Mouse (Mus musculus): ENCODE data around the gene Slc25a12. TPM values are rescaled to one million over a fixed set of nuclear protein-coding genes. Genes with fewer than 3 reads are reported as not detected.

Slc25a12 gene
- polyA plus RNA-seq, 1 experiment from 2014 or later, result 46.4 TPM

DNA sequence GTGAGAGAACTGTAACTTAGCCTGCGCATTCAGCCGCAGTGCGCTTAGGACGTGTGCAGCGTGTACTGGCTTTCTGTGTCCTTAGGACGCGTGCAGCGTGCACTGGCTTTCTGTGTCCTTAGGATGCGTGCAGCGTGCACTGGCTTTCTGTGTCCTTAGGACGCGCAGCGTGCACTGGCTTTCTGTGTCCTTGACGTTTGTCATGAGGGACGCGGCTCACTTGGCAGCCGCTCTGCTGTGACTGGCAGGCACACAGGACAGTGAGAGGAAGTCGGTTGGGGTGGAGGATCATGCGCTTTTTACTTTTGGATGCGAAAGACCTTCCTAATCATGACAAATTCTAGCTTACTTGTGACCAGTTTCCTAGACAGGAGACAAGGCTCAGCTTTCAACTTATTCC lies 103.0 kb downstream of the Slc25a12 start:
- 93% methylated on average over 20 of the region's 20 CpGs for WGBS
- no peak overlapping the region for H3K4me2 ChIP-seq (replicated peaks)
- no peak overlapping the region for H3K9ac ChIP-seq
- H3K4me1 ChIP-seq, result no peaks in the 10 kb centered on the region
- no peak overlapping the region for H3K4me3 ChIP-seq
- no peaks in the 10 kb centered on the region for H3K27me3 ChIP-seq (replicated peaks)
- no peaks in the 10 kb centered on the region for H3K9me3 ChIP-seq
- peaks cover 63% of the 10 kb centered on the region for H3K36me3 ChIP-seq
- H3K27ac ChIP-seq, result no peak overlapping the region
- no peak for ATAC-seq (ENCODE audit: low FRiP score, low read depth)

GRCm38 (mm10) chr2:71256581-71256980 lies 111.0 kb downstream of the Slc25a12 start:
- H3K4me3 ChIP-seq, result no peak overlapping the region
- H3K9me3 ChIP-seq, result no peaks in the 10 kb centered on the region
- H3K27me3 ChIP-seq (replicated peaks), result no peaks in the 10 kb centered on the region
- H3K36me3 ChIP-seq, result peaks cover 78% of the 10 kb centered on the region
- no peaks in the 10 kb centered on the region for H3K4me1 ChIP-seq
- H3K27ac ChIP-seq, result no peak overlapping the region
- no peak overlapping the region for H3K4me2 ChIP-seq (replicated peaks)
- H3K9ac ChIP-seq, result no peak overlapping the region
- 89% methylated on average over 7 of the region's 7 CpGs for WGBS
- no peak for ATAC-seq (ENCODE audit: low FRiP score, low read depth)

DNA sequence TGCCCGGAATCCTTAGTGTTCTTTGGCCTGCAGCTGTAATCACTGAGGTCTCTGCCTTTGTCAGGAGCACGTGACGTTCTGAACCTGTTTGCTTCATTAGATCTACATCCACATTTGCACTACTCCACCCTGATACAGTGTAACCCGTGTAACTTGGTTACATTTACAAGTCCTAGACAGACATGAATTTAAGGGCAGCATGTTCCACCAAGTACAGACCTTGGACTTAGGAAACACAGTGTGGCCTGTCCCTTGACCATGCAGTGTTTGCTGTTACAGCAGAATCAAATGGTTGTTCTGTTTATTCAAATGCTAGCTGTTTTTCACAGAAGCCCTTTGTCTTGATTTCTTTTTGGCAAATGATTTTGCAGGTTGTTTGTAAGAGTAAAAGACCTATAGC lies 112.7 kb downstream of the Slc25a12 start:
- Histone ChIP-seq H3K36me3 (peaks cover 82% of the 10 kb centered on the region), H3K27ac (no peak overlapping the region), H3K9ac (no peak overlapping the region), H3K27me3 (replicated peaks) (no peaks in the 10 kb centered on the region), H3K4me2 (replicated peaks) (no peak overlapping the region), H3K4me3 (no peak overlapping the region), H3K9me3 (no peaks in the 10 kb centered on the region), H3K4me1 (no peaks in the 10 kb centered on the region)
- ATAC-seq (ENCODE audit: low FRiP score, low read depth), result no peak
- 85% methylated on average over 4 of the region's 4 CpGs for WGBS

DNA sequence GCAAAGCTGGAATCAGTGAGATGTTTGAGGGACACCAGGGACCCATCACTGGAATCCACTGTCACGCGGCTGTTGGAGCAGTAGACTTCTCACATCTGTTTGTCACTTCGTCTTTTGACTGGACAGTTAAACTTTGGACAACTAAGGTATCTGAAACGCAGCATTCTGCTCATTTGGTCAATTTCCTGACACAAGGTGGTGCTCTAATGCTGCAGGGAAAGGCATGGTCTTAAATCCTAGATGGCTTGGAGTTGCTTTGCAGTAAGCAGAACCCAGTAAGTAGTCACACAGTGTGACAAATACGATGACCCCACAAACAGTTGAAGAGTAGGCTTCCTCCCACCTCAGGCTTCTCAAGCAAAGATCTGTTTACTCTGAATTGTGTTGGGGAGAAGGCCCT lies 116.7 kb downstream of the Slc25a12 start:
- Histone ChIP-seq H3K36me3 (peaks cover 64% of the 10 kb centered on the region), H3K4me3 (no peak overlapping the region), H3K9me3 (no peaks in the 10 kb centered on the region), H3K27me3 (replicated peaks) (no peaks in the 10 kb centered on the region), H3K9ac (no peak overlapping the region), H3K27ac (no peak overlapping the region), H3K4me2 (replicated peaks) (no peak overlapping the region), H3K4me1 (no peaks in the 10 kb centered on the region)
- ATAC-seq (ENCODE audit: low FRiP score, low read depth), result no peak
- whole genome bisulfite sequencing, result 81% methylated on average over 5 of the region's 5 CpGs

GRCm38 (mm10) chr2:71248071-71248470 lies 119.5 kb downstream of the Slc25a12 start:
- no peak overlapping the region for H3K27ac ChIP-seq
- peaks cover 48% of the 10 kb centered on the region for H3K36me3 ChIP-seq
- H3K4me2 ChIP-seq (replicated peaks), result no peak overlapping the region
- H3K4me3 ChIP-seq, result no peak overlapping the region
- H3K4me1 ChIP-seq, result peaks cover 4% of the 10 kb centered on the region; the same call in 1 of the 2 replicates
- H3K27me3 ChIP-seq (replicated peaks), result no peaks in the 10 kb centered on the region
- no peaks in the 10 kb centered on the region for H3K9me3 ChIP-seq
- ATAC-seq (ENCODE audit: low FRiP score, low read depth), result no peak
- WGBS, result 95% methylated on average over 3 of the region's 3 CpGs
- H3K9ac ChIP-seq, result no peak overlapping the region

GRCm38 (mm10) chr2:71246096-71246495 lies 121.5 kb downstream of the Slc25a12 start:
- Histone ChIP-seq H3K27me3 (replicated peaks) (no peaks in the 10 kb centered on the region), H3K4me1 (peaks cover 4% of the 10 kb centered on the region; the same call in 1 of the 2 replicates), H3K27ac (no peak overlapping the region), H3K4me3 (no peak overlapping the region), H3K4me2 (replicated peaks) (no peak overlapping the region), H3K9me3 (no peaks in the 10 kb centered on the region), H3K9ac (no peak overlapping the region), H3K36me3 (peaks cover 33% of the 10 kb centered on the region)
- 91% methylated on average over 5 of the region's 5 CpGs for WGBS
- no peak for ATAC-seq (ENCODE audit: low FRiP score, low read depth)

DNA sequence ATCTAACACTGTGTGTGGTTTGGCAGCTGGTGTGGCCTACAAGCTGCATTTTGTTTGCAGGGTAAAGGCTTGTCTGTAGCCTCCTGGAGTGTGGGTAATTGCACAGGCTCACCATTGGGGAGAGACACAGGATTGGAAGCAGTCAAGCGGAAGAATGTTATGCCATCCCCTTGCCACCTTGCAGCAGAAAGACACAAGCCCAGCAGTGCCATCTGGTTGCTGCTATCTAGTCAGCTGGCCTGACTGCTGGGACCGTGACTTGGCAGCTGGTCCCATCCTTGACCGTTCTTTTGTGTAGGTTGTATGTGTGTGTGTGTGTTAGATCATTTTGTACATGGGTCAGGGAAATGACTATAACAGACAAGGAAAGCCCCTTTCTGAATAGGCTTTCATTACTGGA lies 122.1 kb downstream of the Slc25a12 start:
- H3K4me3 ChIP-seq, result no peak overlapping the region
- WGBS, result 63% methylated on average over 3 of the region's 3 CpGs
- H3K9ac ChIP-seq, result no peak overlapping the region
- H3K4me2 ChIP-seq (replicated peaks), result no peak overlapping the region
- H3K36me3 ChIP-seq, result peaks cover 26% of the 10 kb centered on the region
- H3K9me3 ChIP-seq, result no peaks in the 10 kb centered on the region
- H3K4me1 ChIP-seq, result peaks cover 4% of the 10 kb centered on the region; the same call in 1 of the 2 replicates
- 0 out of 2 replicates have a peak overlapping the region, but pooled peaks have one; percentile 9 for H3K27ac ChIP-seq
- H3K27me3 ChIP-seq (replicated peaks), result no peaks in the 10 kb centered on the region
- peak; percentile 89 for ATAC-seq (ENCODE audit: low FRiP score, low read depth)

DNA sequence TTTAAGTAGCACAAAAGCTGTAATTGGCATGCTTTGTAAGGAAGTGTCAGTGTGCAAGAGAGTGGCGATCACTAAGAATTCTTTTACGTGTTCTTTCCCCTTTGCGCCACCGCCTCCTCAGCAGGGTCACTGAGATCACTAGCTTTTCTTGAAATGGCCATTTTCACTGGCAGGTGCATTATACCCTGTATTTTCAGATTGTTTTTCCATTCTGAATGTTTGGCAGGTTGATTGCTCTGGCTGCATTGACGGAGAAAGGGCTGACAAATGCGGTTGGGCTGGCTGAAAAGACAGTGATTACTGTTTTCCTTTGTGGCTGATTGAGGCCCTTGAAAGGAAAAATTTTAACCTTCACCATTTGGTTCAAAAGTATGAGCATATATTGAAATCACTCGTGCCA lies 122.7 kb downstream of the Slc25a12 start:
- no peak for ATAC-seq (ENCODE audit: low FRiP score, low read depth)
- 54% methylated on average over 7 of the region's 7 CpGs for WGBS
- H3K27ac ChIP-seq, result 0 out of 2 replicates have a peak overlapping the region, but pooled peaks have one; percentile 9

DNA sequence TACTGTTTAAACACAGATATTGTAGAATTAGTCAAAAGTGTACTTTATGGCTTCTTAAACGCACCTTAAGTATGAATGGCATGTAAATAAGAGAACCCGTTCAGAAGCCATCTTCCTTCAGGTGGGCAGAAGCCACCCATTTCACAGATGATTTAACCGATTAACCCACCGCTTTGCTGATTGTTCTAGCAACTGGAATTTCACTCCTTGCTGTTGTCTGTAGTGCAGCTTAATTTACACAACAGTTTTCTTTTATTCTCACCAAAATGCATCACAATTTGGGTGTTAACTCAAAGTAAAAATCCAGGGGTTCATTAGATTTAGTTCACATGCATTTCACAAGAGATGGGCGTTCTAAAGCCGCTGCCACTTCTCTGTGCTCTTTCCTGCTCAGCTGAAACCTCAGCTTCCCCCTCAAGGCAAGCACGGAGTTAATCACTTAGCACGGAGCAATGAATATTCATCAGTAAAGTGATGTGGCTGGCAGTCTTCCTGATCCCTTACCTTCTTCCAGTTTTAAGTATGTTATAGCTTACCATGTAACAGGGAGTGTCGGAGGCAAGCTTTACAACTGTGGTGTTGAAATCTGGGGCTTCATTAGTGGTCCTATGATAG lies 124.4 kb downstream of the Slc25a12 start:
- Histone ChIP-seq H3K4me2 (replicated peaks) (no peak overlapping the region), H3K9me3 (no peaks in the 10 kb centered on the region), H3K27ac (no peak overlapping the region), H3K27me3 (replicated peaks) (no peaks in the 10 kb centered on the region), H3K36me3 (peaks cover 17% of the 10 kb centered on the region), H3K4me1 (peaks cover 4% of the 10 kb centered on the region; the same call in 1 of the 2 replicates), H3K4me3 (no peak overlapping the region), H3K9ac (no peak overlapping the region)
- ATAC-seq (ENCODE audit: low FRiP score, low read depth), result no peak
- WGBS, result 67% methylated on average over 9 of the region's 9 CpGs

More for the DNA sequence above, 122.7 kb downstream of the Slc25a12 start:
- Histone ChIP-seq H3K36me3 (peaks cover 20% of the 10 kb centered on the region), H3K4me1 (peaks cover 4% of the 10 kb centered on the region; the same call in 1 of the 2 replicates), H3K9me3 (no peaks in the 10 kb centered on the region), H3K4me3 (no peak overlapping the region), H3K9ac (no peak overlapping the region), H3K27me3 (replicated peaks) (no peaks in the 10 kb centered on the region), H3K4me2 (replicated peaks) (no peak overlapping the region)

DNA sequence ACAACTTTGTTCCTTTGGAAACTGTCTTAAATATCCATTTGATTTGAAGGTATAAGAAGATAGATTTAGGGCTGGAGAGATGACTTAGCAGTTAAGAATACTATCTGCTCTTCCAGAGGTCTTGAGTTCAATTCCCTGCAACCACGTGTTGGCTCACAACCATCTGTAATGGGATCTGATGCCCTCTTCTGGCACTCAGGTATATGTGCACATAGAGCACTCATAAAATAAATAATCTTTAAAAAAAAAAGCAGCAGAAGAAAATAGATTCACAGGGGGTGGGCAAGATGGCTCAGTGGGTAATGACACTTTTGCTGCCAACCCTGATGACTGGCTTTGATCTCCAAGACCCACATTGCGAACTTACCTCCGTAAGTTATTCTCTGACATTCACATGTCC lies 125.4 kb downstream of the Slc25a12 start:
- Histone ChIP-seq H3K4me2 (replicated peaks) (no peak overlapping the region), H3K9me3 (no peaks in the 10 kb centered on the region), H3K27ac (no peak overlapping the region), H3K36me3 (peaks cover 18% of the 10 kb centered on the region), H3K9ac (no peak overlapping the region), H3K27me3 (replicated peaks) (no peaks in the 10 kb centered on the region), H3K4me3 (no peak overlapping the region), H3K4me1 (peaks cover 4% of the 10 kb centered on the region; the same call in 1 of the 2 replicates)
- ATAC-seq (ENCODE audit: low FRiP score, low read depth), result no peak
- 92% methylated on average over 3 of the region's 3 CpGs for WGBS

DNA sequence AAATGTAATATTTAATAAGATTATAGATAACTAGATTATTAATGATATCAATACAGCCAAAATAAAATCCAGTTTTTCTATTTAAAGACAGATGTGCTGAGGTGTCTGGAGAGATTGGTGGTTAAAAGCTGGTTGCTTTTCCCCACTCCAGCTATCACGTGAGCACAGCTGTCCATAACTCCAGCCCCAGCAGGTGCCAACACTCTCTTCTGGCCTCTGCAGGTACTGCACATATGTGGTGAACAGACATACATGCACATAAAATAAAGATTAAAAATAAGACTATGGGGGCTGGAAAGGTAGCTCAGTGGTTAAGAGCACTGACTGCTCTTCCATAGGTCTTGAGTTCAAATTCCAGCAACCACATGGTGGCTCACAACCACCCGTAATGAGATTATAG lies 126.0 kb downstream of the Slc25a12 start:
- Histone ChIP-seq H3K4me3 (no peak overlapping the region), H3K9me3 (no peaks in the 10 kb centered on the region), H3K9ac (no peak overlapping the region), H3K27ac (no peak overlapping the region), H3K27me3 (replicated peaks) (no peaks in the 10 kb centered on the region), H3K36me3 (peaks cover 21% of the 10 kb centered on the region), H3K4me2 (replicated peaks) (no peak overlapping the region), H3K4me1 (peaks cover 4% of the 10 kb centered on the region; the same call in 1 of the 2 replicates)
- WGBS, result 92% methylated on average over 2 of the region's 2 CpGs
- no peak for ATAC-seq (ENCODE audit: low FRiP score, low read depth)

- no peak overlapping the region for H3K4me3 ChIP-seq
- no peak for ATAC-seq (ENCODE audit: low FRiP score, low read depth)
- H3K36me3 ChIP-seq, result peaks cover 26% of the 10 kb centered on the region
- no peaks in the 10 kb centered on the region for H3K9me3 ChIP-seq
- no peaks in the 10 kb centered on the region for H3K4me1 ChIP-seq
- WGBS, result 95% methylated on average over 6 of the region's 6 CpGs
- no peaks in the 10 kb centered on the region for H3K27me3 ChIP-seq (replicated peaks)
- H3K4me2 ChIP-seq (replicated peaks), result no peak overlapping the region
- H3K9ac ChIP-seq, result no peak overlapping the region
- no peak overlapping the region for H3K27ac ChIP-seq
Measured at GRCm38 (mm10) chr2:71236009-71236408, 131.5 kb downstream of the Slc25a12 start.

DNA sequence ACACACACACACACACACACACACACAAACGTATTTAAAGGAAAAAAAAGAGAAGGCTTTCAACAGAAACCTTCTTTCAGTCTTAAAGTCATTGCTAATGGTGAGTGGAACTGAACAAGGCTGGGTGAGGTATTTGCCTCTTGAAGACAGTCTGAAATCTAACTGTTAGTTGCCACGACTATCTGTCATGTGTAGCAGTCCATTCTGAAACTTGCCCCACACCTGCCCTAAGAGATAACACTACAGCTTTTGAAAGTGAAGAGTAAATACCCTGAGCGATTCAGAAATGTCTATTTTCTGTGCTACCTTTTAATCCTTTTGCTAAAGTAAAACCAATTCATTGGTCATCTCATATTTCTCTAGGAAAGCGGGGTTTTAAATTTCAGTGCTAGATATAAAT lies 132.1 kb downstream of the Slc25a12 start:
- Histone ChIP-seq H3K36me3 (peaks cover 26% of the 10 kb centered on the region), H3K9me3 (no peaks in the 10 kb centered on the region), H3K27ac (no peak overlapping the region), H3K4me2 (replicated peaks) (no peak overlapping the region), H3K4me1 (no peaks in the 10 kb centered on the region), H3K9ac (no peak overlapping the region), H3K4me3 (no peak overlapping the region), H3K27me3 (replicated peaks) (no peaks in the 10 kb centered on the region)
- WGBS, result 95% methylated on average over 4 of the region's 4 CpGs
- ATAC-seq (ENCODE audit: low FRiP score, low read depth), result no peak

Measured in neural tube, embryonic 12.5 days (tissue).